Mouse (Mus musculus) inflammation-experienced regulatory T-cells, adult 6 months (primary cell): ENCODE results near the gene Alox12e. TPM values are rescaled to one million over a fixed set of nuclear protein-coding genes. Genes with fewer than 3 reads are reported as not detected.
"Not testable (repeated sequence)": the region's sequence is repeated elsewhere in the genome, so short reads cannot be mapped to it uniquely, and the experiment has no call there.

Source experiments
- ATAC-seq: one replicate; pipeline ENCODE4 v1.8.0; 2017
- polyA plus RNA-seq, 3 experiments: library from polyadenylated mRNA; unstranded; fragments of 100-300 nt; shearing (Covaris generic); gene quantifications; one replicate each; pipeline ENCODE4 v1.2.1; 2017

The Alox12e gene
- polyA plus RNA-seq: not detected

- no peak for ATAC-seq
Observed at GRCm38 (mm10) chr11:70322528-70322927, at the start of gene Alox12e. Gene Alox12e, minus strand, starts transcription at chr11:70322628.

- not testable (repeated sequence) for ATAC-seq
Observed at GRCm38 (mm10) chr11:70368626-70369025, 46.2 kb upstream of the Alox12e start.

- ATAC-seq: not testable (repeated sequence)
Observed at GRCm38 (mm10) chr11:70367701-70368100, 45.3 kb upstream of the Alox12e start.

- no peak for ATAC-seq
Observed at GRCm38 (mm10) chr11:70351868-70352267, 29.4 kb upstream of the Alox12e start, which contains the start of gene Alox15. Gene Alox15, minus strand, starts transcription at chr11:70352031.

GRCm38 (mm10) chr11:70348630-70349029 lies 26.2 kb upstream of the Alox12e start:
- no peak for ATAC-seq

GRCm38 (mm10) chr11:70347861-70348260 lies 25.4 kb upstream of the Alox12e start:
- ATAC-seq: no peak

GRCm38 (mm10) chr11:70345546-70345945 lies 23.1 kb upstream of the Alox12e start:
- no peak for ATAC-seq

- ATAC-seq: no peak
Observed at GRCm38 (mm10) chr11:70345061-70345460, 22.6 kb upstream of the Alox12e start.

GRCm38 (mm10) chr11:70339481-70339880 lies 17.1 kb upstream of the Alox12e start:
- ATAC-seq: no peak

GRCm38 (mm10) chr11:70334477-70334876 lies 12.0 kb upstream of the Alox12e start:
- no peak for ATAC-seq

- ATAC-seq: no peak
Observed at GRCm38 (mm10) chr11:70324726-70325125, 2.3 kb upstream of the Alox12e start.

- no peak for ATAC-seq
Observed at GRCm38 (mm10) chr11:70321664-70322063, 764 bp downstream of the Alox12e start.

- ATAC-seq: no peak
Observed at GRCm38 (mm10) chr11:70319614-70320013, 2.8 kb downstream of the Alox12e start.

- ATAC-seq: no peak
Observed at GRCm38 (mm10) chr11:70313833-70314232, 8.6 kb downstream of the Alox12e start.

GRCm38 (mm10) chr11:70309341-70309740 lies 13.1 kb downstream of the Alox12e start:
- ATAC-seq: no peak

- ATAC-seq: no peak
Observed at GRCm38 (mm10) chr11:70308296-70308695, 14.1 kb downstream of the Alox12e start.

- ATAC-seq: peak; percentile 48
Observed at GRCm38 (mm10) chr11:70306159-70306558, 16.3 kb downstream of the Alox12e start.

- no peak for ATAC-seq
Observed at GRCm38 (mm10) chr11:70302293-70302692, 20.1 kb downstream of the Alox12e start.

GRCm38 (mm10) chr11:70297836-70298454 lies 24.5 kb downstream of the Alox12e start:
- ATAC-seq: peak; percentile 64

GRCm38 (mm10) chr11:70297405-70297804 lies 25.0 kb downstream of the Alox12e start:
- no peak for ATAC-seq

- no peak for ATAC-seq
Observed at GRCm38 (mm10) chr11:70293881-70294280, 28.5 kb downstream of the Alox12e start.

- no peak for ATAC-seq
Observed at GRCm38 (mm10) chr11:70291235-70291634, 31.2 kb downstream of the Alox12e start.

- no peak for ATAC-seq
Observed at GRCm38 (mm10) chr11:70289236-70289635, 33.2 kb downstream of the Alox12e start.

- ATAC-seq: no peak
Observed at GRCm38 (mm10) chr11:70288102-70288501, 34.3 kb downstream of the Alox12e start.

- ATAC-seq: no peak
Observed at GRCm38 (mm10) chr11:70285686-70286085, 36.7 kb downstream of the Alox12e start.
